Mouse (Mus musculus) heart, adult 2 months (tissue): Measurements from ENCODE around the gene Vps13d.

ENCODE experiments used
- CTCF ChIP-seq: fragments of 200-600 bp; IDR thresholded peaks from 2 replicates; pipeline ENCODE4 v1.8.1; 2022; ENCODE audit warnings: antibody characterized with exemption, mild to moderate bottlenecking, moderate library complexity
- POLR2A ChIP-seq: fragments of 200-500 bp; IDR thresholded peaks from 2 replicates; pipeline ENCODE4 v1.6.1; 2011; ENCODE audit warnings: mild to moderate bottlenecking, low read depth, low read length, control low read depth; ENCODE audit not compliant: insufficient read depth

DNA sequence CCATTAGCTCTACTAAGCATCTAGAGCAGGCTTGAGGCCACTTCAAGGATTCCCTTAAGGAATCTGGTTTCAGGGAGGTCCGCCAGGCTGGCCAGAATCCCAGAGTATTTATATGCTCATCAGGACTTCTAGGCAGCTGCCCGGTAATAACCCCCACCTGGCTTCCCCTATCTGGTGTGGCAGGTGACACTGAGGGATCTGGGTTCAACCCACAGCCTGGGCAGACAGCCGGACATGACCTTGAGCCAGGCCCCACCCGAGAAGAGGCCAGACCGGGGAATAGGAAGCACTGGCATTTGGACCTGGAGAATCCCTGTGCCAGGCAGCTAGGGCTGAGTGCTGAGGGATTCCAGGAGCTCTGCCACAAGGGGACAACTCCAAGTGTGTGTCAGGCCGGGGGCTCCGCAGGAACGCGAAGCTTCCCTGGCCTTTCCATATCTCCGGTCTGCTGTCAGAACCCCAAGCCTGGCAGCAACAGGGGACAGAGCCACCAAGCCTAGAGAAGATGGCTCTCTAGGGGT, 754 bp downstream of the Vps13d start:
- TF ChIP-seq POLR2A (peak; percentile 54; the same call in 1 of the 2 replicates), CTCF (no peak)
